Mouse (Mus musculus): ENCODE data around the gene Olfr827. TPM values are rescaled to one million over a fixed set of nuclear protein-coding genes. Genes with fewer than 3 reads are reported as not detected.
A peak's percentile ranks its signal among the peaks of the same experiment; 100 is the strongest.

Gene Olfr827
- polyA plus RNA-seq (2017; shearing (Covaris generic)) = not detected

DNA sequence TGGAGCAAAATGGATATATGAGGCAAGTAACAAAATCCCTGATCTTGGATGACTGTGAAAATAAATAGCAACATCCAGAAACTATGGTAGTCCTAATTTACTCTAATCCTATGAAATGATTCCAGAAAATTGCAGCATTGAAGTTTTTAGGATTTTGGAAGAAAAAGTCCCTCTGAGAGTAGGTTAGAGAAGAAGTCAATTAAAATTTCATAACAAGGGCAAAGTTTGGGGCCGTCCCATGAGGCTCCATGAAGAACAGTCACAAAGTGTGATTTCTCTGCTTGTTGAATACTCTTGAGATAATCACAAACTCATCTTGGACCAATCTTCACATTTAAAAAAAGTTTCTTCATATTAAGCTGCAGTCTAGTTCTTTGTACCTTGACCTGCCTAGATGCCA is at the start of gene Olfr827:
Gene Olfr827, minus strand, starts transcription at position 101 of the 400 bp plus-strand sequence.
- ATAC-seq = no peak

DNA sequence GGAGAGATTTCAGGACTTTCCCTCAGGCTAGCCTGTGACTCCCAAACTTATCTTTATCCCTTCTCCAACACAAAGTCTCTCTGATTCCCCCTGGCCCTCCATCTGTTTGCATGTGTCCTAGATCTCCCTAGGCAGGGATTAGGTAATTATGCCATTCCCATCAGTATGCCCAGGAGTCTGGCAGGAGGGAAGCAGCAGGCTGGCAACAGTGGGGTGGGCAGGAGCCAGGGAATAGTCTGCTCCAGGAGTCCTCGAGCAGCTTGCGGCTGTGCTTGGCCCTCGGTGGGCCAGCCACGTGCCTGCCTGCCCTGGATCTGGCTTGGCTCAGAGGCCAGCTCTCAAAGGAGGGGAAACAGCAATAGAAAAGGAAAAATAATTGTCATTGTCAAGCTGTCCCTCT is 49.0 kb upstream of the Olfr827 start:
- ATAC-seq = no peak

DNA sequence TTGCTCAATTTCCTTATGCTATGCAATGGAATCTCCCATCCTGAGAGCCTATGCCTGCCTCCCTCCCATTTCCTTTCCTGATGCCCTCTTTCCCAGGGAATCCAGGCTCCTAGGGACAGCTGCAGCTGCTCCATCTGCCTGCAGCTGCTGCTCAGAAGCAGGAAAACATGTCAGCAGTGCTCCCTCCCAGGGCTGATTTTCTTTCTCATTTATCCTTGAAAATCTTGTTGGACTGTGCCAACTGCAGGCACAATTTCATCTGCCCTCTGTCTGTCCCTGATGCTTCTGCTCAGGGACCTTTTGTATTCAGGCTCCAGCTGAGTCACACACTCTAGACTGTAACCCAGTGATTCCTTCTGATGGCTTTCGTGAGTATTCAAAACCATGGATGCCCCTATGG is 45.3 kb upstream of the Olfr827 start:
- ATAC-seq = no peak

DNA sequence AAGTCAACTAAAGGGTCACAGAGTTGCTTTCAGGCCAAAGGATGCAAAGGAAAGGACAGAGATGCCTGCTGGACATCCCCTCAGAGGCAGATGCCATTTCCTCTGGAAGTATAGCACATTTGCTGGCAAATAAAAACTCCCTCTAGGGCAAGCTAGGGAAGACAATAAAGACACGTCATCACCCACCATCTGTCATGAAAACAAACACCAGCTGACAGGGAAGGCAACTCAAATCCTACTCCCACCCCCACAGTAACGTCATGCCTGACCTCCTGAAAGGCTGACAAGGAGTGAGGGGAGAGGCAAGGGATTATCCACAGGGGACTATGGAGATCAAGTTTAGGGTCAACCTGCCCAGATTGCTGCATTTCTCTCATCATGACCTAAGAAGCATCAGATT is 30.1 kb upstream of the Olfr827 start:
- no peak for ATAC-seq

DNA sequence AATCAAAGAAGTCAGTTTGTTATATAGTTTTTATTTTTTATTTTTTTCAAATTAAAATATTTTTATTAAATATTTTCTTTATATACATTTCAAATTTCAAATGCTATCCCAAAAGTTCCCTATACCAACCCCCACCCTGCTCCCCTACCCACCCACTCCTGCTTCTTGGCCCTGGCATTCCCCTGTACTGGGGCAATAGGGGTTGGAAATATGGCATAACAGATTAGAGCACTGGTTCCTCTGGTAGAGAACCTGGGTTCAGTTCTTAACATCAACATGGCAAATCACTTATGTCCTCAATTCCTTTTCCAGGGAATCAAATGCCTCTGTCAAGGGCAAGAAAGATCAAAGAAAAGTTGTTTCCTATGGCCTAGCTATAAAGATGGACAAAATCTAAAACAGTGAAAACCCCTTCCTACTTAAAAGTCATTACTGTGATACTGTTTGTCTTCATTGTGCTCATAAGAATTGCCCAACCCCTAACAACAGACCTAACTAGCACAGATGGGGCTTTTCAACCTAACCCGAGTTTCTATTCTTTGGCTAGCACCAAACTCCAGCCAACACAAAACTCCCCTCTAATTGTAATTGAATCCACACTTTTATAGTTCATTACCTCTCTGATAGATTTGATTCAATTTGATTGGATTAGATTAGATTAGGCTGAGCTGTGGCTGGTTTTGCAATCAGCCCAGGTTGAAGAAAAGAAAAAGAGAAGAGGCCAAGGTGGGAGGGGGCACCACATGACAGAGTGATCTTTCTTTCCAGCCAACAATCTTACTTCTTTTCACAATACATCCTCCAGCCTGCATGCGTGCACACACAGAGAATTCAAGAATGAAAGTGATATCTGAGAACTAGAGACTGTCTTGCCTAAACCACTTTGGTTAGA is 24.4 kb upstream of the Olfr827 start:
- ATAC-seq = no peak

DNA sequence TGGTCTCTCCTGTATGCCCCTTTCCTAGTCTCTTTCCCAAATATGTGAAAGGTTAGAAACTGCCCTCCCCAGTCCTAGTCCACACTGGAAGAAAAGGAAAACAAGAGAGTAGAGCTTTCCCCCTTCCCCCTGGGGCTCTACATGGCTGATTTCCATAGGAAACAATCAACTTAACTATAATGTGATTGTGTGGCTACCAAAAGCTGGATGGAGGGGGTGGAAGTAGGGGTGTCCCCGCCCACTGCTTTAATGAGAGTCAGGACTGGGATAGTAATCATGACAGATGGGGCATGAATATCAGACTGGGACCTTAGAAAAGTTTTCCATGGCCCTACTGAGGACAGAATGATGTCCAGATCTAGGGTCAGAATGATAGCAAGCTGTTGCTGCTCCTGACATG is 20.4 kb upstream of the Olfr827 start:
- ATAC-seq = no peak

DNA sequence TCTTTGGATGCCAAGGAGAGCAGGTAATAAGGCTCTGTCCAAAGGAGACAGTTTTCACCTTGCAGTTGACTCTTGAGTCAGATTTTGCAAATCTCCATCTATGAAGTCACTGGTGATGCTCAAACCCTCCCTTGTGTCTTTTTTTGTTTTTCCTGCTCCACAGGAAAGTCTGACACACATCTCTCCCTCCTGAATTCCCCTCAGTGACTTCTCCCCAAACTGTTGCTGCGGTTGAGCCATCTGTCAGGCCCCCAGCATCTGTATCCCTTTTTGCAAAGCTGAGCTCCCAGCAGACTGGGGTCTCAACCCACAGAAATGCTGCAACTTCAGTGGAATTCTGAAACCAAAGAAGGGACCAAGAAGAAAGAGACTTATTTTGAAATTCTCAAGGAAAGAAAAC is 17.9 kb upstream of the Olfr827 start:
- no peak for ATAC-seq

DNA sequence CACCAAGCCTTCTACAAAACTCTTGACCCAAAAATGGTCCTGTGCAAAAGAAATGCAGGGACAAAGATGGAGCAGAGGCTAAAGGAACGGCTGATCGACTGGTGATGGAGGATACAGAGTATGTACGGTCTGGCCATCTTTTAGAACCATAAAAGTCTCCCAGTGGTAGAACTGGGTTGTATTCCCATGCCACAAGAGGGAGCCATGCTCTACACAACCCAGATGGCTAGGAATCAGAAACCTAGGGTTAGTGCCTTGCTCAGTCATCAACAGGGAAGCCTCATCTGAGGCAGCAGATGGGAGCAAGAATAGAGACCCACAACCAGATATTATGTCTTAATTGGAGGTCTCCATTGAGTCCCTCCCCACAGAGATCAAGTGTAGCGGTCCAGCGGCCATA is 15.4 kb upstream of the Olfr827 start:
- ATAC-seq = no peak

DNA sequence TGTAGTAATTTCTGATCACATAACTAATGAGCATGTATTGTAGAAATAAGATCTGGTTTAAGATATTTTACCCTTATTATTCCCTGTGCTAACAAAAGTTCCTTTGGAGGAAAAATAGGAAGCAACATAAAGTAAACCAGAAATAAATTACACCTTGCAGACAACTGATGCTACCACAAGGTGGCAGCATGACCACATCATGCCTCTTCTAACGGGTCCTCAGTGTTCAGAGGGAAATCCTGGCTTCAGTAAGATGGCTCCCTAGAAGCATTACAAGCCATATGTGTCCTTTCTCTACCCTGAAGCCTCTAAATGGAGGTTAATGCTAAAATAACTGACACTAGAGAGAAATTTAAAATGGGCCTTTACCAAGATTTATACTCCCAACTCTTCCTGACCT is 14.0 kb upstream of the Olfr827 start:
- peak; percentile 78 for ATAC-seq

DNA sequence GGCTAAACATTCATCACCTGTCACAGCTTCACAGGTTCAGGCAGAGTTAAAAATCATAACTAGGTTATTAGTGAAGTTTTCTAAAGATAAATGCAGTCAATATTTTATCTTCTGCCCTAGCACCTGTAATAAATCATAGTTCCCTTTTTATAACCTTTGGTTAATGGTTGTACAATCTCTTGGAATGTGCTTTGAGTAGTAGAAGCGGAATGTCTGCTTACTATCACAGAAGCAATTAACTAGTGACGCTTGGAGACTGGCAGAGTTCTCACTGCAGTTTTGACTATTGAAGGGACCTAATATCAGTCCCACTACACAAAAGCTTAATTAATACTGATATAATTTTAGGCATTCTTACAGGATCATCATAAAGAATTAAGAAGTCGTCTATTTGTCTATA is 10.8 kb upstream of the Olfr827 start:
- no peak for ATAC-seq

DNA sequence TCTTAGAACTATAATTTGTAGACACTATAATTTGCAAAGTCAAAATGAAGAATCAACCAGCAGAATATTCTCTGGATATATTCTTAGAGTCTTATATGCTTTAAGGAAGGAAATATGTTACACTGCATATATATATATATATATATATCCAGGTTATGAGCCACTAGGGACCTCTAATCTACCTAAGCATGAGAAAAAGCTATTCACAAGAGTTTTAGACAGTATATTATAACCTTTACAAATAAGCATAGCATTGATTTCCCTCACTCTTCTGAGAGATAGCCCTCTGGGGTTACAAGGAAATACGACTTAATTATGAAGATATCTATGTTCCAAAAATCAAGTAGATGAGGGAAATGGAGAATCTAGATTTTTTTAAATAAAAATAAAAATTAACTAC is 30.1 kb downstream of the Olfr827 start, which contains the start of gene Olfr826:
Gene Olfr826, minus strand, starts transcription at position 101 of the 400 bp plus-strand sequence.
- ATAC-seq = no peak

DNA sequence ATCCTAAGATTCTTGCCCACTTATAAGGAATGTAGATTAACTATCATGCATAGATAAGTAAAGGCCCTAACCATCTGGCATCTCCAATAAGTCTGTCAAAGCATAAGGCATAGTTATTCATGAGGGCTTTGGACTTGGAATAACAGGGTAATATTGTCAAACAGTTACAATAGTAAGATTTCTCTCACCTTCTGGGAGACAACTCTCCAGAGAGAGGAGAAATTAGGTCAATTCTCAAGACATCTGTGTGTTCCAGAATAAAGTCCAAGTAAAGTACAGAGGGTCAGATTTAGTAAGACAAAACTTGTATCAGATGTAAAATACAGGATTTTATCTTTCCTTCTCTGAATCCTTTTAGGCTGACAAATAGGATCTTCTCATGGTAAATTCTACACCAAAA is 47.5 kb downstream of the Olfr827 start, which contains the start of gene Olfr825:
Gene Olfr825, minus strand, starts transcription at position 101 of the 400 bp plus-strand sequence.
- no peak for ATAC-seq

DNA sequence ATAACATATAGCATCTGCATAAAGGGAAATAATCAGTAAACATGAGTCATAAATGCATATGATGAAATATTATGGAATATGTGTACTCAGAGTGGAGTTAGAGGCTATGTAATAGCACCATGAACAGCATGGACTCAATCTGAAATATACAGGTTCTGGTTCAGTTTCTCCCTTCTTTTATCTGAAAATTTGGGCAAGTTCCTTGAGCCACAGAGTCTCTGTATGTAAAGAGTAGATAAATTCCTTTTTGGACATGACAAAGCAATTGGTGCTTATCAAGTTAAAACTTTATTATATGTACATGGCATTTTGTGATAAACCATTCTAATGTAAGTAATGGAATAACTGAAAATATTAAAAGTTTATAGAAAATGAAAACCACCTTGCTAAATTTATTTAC is 49.0 kb downstream of the Olfr827 start:
- ATAC-seq = no peak

Other genes with a start within 250 kb of the Olfr827 start
- not detected for gene Olfr819, start 247.1 kb downstream of the Olfr827 start, polyA plus RNA-seq (2017; shearing (Covaris generic))
- gene Olfr247, start 238.3 kb downstream of the Olfr827 start, polyA plus RNA-seq (2017; shearing (Covaris generic)) = not detected
- not detected for gene Gm10310, start 229.3 kb downstream of the Olfr827 start, polyA plus RNA-seq (2017; shearing (Covaris generic))
- not detected for gene Olfr820, start 201.8 kb downstream of the Olfr827 start, polyA plus RNA-seq (2017; shearing (Covaris generic))
- not detected for gene Olfr821, start 184.1 kb downstream of the Olfr827 start, polyA plus RNA-seq (2017; shearing (Covaris generic))
- under 1 TPM in 1 of 2 experiments, not detected in 1; 0.33 TPM for gene Olfr822, start 143.2 kb downstream of the Olfr827 start, polyA plus RNA-seq (2017; shearing (Covaris generic))
- not detected for gene Olfr823, start 99.0 kb downstream of the Olfr827 start, polyA plus RNA-seq (2017; shearing (Covaris generic))
- not detected for gene Olfr824, start 84.4 kb downstream of the Olfr827 start, polyA plus RNA-seq (2017; shearing (Covaris generic))
- not detected for gene Olfr825, start 47.6 kb downstream of the Olfr827 start, polyA plus RNA-seq (2017; shearing (Covaris generic))
- gene Olfr826, start 30.2 kb downstream of the Olfr827 start, polyA plus RNA-seq (2017; shearing (Covaris generic)) = under 1 TPM in 1 of 2 experiments, not detected in 1; 0.12 TPM
- gene Neurod4, start 65.8 kb upstream of the Olfr827 start, polyA plus RNA-seq (2017; shearing (Covaris generic)) = under 1 TPM in 1 of 2 experiments, not detected in 1; 0.14 TPM
- 100 to 1,000 TPM; 277 to 337 TPM for gene Tespa1, start 108.5 kb upstream of the Olfr827 start, polyA plus RNA-seq (2017; shearing (Covaris generic))
- 1 to 10 TPM; 1.2 to 2.3 TPM for gene Vmn2r84, start 179.9 kb upstream of the Olfr827 start, polyA plus RNA-seq (2017; shearing (Covaris generic))
- gene Vmn2r85, start 215.3 kb upstream of the Olfr827 start, polyA plus RNA-seq (2017; shearing (Covaris generic)) = under 1 TPM; 0.10 to 0.34 TPM
- under 1 TPM in 1 of 2 experiments, not detected in 1; 0.09 TPM for gene Vmn2r86, start 241.6 kb upstream of the Olfr827 start, polyA plus RNA-seq (2017; shearing (Covaris generic))

Measured in activated CD4-positive, CD25-positive, alpha-beta regulatory T cell, adult 4 months (primary cell).